15 mouse cellular contexts compared by ENCODE assay signal in genomic region chr6:12171189-12171588, GRCm38 (mm10).
"Had no signal": no experiment of that assay in that cellular context is flagged by ENCODE, and none has a peak within 500 bp of the region (broad histone marks: within the 10 kb centered on the region; RNA-seq: fewer than 3 reads in every experiment).

No protein-coding gene starts in this region.

- H3K9ac ChIP-seq: neural tube, embryonic 12.5 days; neural tube, embryonic 13.5 days; neural tube, embryonic 15.5 days had no signal

- H3K4me1 ChIP-seq: neural tube, embryonic 12.5 days; neural tube, embryonic 13.5 days; neural tube, embryonic 15.5 days had no signal

- DNase-seq: retina, postnatal 1 day; right cerebral cortex, adult 18-20 months; right cerebral cortex, postnatal 14 days; right cerebral cortex, postnatal 25 days; right cerebral cortex, postnatal 4 days; spleen, adult 18-20 months; thymus, adult 18-20 months; thymus, adult 2 months; thymus, postnatal 14 days; thymus, postnatal 25 days; thymus, postnatal 36 days; thymus, postnatal 4 days had no signal

- H3K4me2 ChIP-seq: neural tube, embryonic 12.5 days; neural tube, embryonic 13.5 days; neural tube, embryonic 15.5 days had no signal

- H3K36me3 ChIP-seq: neural tube, embryonic 12.5 days; neural tube, embryonic 13.5 days; neural tube, embryonic 15.5 days had no signal

- H3K27ac ChIP-seq: neural tube, embryonic 12.5 days; neural tube, embryonic 13.5 days; neural tube, embryonic 15.5 days had no signal

- H3K9me3 ChIP-seq: neural tube, embryonic 12.5 days; neural tube, embryonic 15.5 days had no signal

- H3K27me3 ChIP-seq: neural tube, embryonic 12.5 days; neural tube, embryonic 13.5 days; neural tube, embryonic 15.5 days had no signal

- H3K4me3 ChIP-seq: neural tube, embryonic 12.5 days; neural tube, embryonic 13.5 days; neural tube, embryonic 15.5 days had no signal
